ENCODE assay signal across 9 mouse cellular contexts in the genomic region with DNA sequence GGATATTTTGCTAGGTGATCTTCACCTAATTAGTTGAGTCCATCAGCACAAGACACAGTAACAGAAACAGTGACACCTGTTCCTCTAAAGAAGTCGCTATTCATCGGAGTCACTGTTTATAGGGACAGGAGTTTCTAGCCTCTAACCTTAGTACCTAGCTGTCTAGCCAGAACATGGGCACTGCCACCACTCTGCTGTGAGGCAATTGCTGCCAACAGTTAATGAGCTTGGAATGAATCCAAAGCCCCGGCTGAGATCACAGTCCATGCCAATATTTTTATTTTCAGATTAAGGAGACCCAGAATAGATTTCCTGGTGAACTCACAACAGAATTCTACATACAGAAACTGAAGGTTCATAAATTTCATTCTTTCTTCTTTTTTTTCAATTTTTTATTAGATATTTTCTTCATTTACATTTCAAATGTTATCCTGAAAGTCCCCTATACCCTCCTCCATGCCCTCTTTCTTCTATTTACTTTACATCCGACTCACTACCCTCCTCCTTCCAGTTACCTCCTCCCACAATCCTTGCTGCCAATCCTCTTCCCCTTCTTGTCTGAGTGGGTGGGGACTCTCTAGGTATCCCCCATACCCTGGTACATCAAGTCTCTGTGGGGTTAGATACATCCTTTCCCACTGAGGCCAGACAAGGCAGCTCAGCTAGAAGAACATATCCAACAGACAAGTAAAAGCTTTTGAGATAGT.
DNase-seq lines count a peak whose midpoint lies in the region.
"Had no signal": no experiment of that assay in that cellular context is flagged by ENCODE, and none has a peak within 500 bp of the region (broad histone marks: within the 10 kb centered on the region; RNA-seq: fewer than 3 reads in every experiment).

No protein-coding gene starts in this region.

- peak; percentile 2 for DNase-seq in cerebellum, adult 9-11 months
- DNase-seq in cerebellum, adult 11 months, result no peak
- DNase-seq in left cerebral cortex, postnatal 4 days, result peak; percentile 66
- DNase-seq in left cerebral cortex, adult 11 months (ENCODE audit: low spot score), result no peak
- peak; percentile 18 to 25 for DNase-seq in heart, postnatal 36 days
- peak; percentile 14 for DNase-seq in lung, postnatal 25 days (ENCODE audit: low spot score)
- DNase-seq in left cerebral cortex, adult 18-20 months (ENCODE audit: low spot score in 2 of 2), result no peak
- no peak for DNase-seq in left cerebral cortex, postnatal 25 days (ENCODE audit: low spot score in 2 of 2)
- DNase-seq: thymus, adult 2 months had no signal

- intact Hi-C loops in left cerebral cortex, postnatal 4 days (cut with DNase I), result no loop called here
- intact Hi-C loops in heart, postnatal 36 days (cut with DNase I), result no loop called here
- intact Hi-C loops in left cerebral cortex, postnatal 25 days (cut with DNase I), result no loop called here

Comparison
In these comparisons a context has a peak if more than half of its experiments do, and no peak if none do; other contexts are left out.
1. DNase-seq: peak in cerebellum, adult 9-11 months (single experiment), left cerebral cortex, postnatal 4 days (single experiment), heart, postnatal 36 days (2 of 2) and lung, postnatal 25 days (single experiment); none in cerebellum, adult 11 months (single experiment), left cerebral cortex, adult 11 months (single experiment), left cerebral cortex, adult 18-20 months (0 of 2) and left cerebral cortex, postnatal 25 days (0 of 2).